Mouse (Mus musculus) right cerebral cortex, postnatal 25 days (tissue): ENCODE measurements around the gene Gm20807.
"Not testable (repeated sequence)": the region's sequence is repeated elsewhere in the genome, so short reads cannot be mapped to it uniquely, and the experiment has no call there.

Experiments
- DNase-seq: peaks from one replicate; pipeline ENCODE4 v3.0.0; 2022

Gene Gm20807

GRCm38 (mm10) chrY:13042591-13042990 lies at the start of gene Gm20807:
Gene Gm20807 (plus strand): TSS chrY:13042891.
- DNase-seq: not testable (repeated sequence)
